Mouse (Mus musculus) neural tube, embryonic 12.5 days (tissue): ENCODE measurements around the gene Gclm. TPM values are rescaled to one million over a fixed set of nuclear protein-coding genes. Genes with fewer than 3 reads are reported as not detected.

ENCODE experiments used
- ATAC-seq: fragments of 200-750 bp; cut with Nextera tagmentation; 2 replicates; pipeline ENCODE4 v1.8.0; 2017; ENCODE audit warnings: low read depth, mild to moderate bottlenecking, moderate TSS enrichment, moderate library complexity; ENCODE audit not compliant: low FRiP score
- H3K27ac ChIP-seq: fragments of 300-500 bp; sonication (generic); 2 replicates; pipeline ENCODE4 v1.5.1; 2016
- H3K27me3 ChIP-seq: fragments of 300-500 bp; sonication (generic); replicated peaks from 2 replicates; pipeline ENCODE4 v1.6.1; 2016; ENCODE audit warnings: mild to moderate bottlenecking
- H3K36me3 ChIP-seq: fragments of 300-500 bp; sonication (generic); 2 replicates; pipeline ENCODE4 v1.6.1; 2016; ENCODE audit warnings: mild to moderate bottlenecking
- H3K4me1 ChIP-seq: fragments of 300-500 bp; sonication (generic); 2 replicates; pipeline ENCODE4 v1.6.1; 2016
- H3K4me2 ChIP-seq: fragments of 300-500 bp; sonication (generic); replicated peaks from 2 replicates; pipeline ENCODE4 v1.6.1; 2016; ENCODE audit warnings: mild to moderate bottlenecking
- H3K4me3 ChIP-seq: fragments of 300-500 bp; sonication (generic); 2 replicates; pipeline ENCODE4 v1.5.1; 2016
- H3K9ac ChIP-seq: fragments of 300-500 bp; sonication (generic); 2 replicates; pipeline ENCODE4 v1.6.1; 2016; ENCODE audit warnings: mild to moderate bottlenecking
- H3K9me3 ChIP-seq: fragments of 300-500 bp; sonication (generic); 2 replicates; pipeline ENCODE4 v1.6.1; 2016; ENCODE audit warnings: mild to moderate bottlenecking
- WGBS: fragments of 180-500 bp; shearing (Covaris S2); methylation state at CpG from one replicate; pipeline ENCODE4 v1.1.7; 2016; 5-methylcytosine and 5-hydroxymethylcytosine counted together
- polyA plus RNA-seq: library from polyadenylated mRNA; unstranded; fragments of >200 nt; fragmentation: Nextera tagmentation; extraction: Ambion mirVana; gene quantifications from 2 replicates; pipeline ENCODE4 v1.2.1, GENCODE M21; 2016

The Gclm gene
- 62.3 and 63.9 TPM in 2 replicates for polyA plus RNA-seq

DNA sequence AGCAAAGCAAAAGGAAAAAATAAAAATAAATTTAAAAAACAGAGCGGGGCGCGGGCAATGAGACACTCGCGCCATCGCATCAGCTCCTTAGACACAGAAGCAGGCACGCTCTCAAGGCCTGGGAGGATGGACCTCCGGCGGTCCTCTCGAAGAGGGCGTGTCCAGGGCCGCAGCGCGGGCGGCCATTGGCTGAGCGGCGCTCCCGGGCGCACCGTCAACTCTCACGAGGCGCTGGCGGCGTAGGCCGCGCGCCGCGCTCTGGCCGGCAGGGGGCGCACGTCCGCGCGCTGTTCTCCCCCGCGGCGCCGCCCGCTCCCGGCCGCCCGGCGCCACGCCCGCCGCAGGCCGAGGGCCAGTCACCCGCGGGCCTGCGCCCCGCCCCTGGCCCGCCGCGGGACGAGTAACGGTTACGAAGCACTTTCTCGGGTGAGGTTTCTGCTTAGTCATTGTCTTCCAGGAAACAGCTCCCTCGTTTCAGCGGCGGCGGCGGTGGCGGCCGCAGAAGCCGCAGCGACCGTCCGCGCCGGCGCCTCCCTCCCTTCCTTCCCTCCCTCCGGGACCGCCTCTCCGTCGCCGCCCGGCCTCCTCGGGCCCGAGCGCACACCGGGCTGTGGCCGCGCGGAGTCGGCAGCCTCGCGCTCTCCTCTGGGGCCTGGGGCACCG lies at the start of gene Gclm:
TSS of gene Gclm (plus strand) at position 343 of the 663 bp plus-strand sequence.
- no peaks in the 10 kb centered on the region for H3K9me3 ChIP-seq
- peak within 1 kb of the TSS; percentile 89 for H3K9ac ChIP-seq
- H3K36me3 ChIP-seq, result no peaks in the 10 kb centered on the region
- peak; percentile 99 for ATAC-seq
- H3K27ac ChIP-seq, result peak within 1 kb of the TSS; percentile 90
- WGBS, result under 1% methylated on average over 77 of the region's 90 CpGs
- H3K4me3 ChIP-seq, result peak within 1 kb of the TSS; percentile 92
- no peaks in the 10 kb centered on the region for H3K27me3 ChIP-seq
- peak within 1 kb of the TSS; percentile 73 for H3K4me2 ChIP-seq
- H3K4me1 ChIP-seq, result peaks cover 10% of the 10 kb centered on the region

DNA sequence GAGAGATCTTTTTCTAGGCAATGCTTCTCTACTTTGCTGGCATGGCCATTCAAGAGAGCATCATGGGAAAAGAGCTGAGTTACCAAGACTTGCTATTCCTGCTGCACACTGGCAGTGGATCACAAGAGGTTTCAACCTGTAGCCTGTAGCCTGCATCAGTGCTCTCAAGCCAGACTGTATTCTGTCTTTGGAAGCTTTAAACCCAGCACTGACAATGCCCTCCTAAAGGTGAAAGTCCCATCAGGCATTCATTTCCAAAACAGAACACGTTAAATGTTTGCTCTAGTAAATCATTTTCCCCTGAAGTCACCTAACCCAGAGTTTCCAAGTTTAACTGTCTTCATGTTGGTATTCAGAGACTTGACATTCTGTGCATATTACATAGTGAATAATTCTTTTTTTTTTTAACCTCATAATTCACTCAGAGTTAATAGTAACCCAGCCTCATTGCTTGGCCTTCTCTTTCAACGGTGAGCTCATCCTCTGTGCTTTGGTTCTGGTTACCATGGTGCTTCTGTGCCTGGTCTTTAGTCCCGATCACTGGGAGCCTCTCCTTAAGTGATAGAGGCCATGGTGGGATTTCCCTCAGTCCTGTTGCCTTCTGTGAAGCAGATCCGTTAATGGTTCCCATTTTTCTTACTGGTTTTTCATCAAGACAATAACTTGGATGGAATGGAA lies 48.6 kb upstream of the Gclm start:
- H3K4me3 ChIP-seq, result no peak overlapping the region
- no peak for ATAC-seq
- H3K9ac ChIP-seq, result no peak overlapping the region
- WGBS, result 66% methylated on average over 4 of the region's 4 CpGs
- H3K9me3 ChIP-seq, result no peaks in the 10 kb centered on the region
- no peaks in the 10 kb centered on the region for H3K4me1 ChIP-seq
- no peak overlapping the region for H3K4me2 ChIP-seq
- no peak overlapping the region for H3K27ac ChIP-seq
- no peaks in the 10 kb centered on the region for H3K27me3 ChIP-seq
- no peaks in the 10 kb centered on the region for H3K36me3 ChIP-seq

DNA sequence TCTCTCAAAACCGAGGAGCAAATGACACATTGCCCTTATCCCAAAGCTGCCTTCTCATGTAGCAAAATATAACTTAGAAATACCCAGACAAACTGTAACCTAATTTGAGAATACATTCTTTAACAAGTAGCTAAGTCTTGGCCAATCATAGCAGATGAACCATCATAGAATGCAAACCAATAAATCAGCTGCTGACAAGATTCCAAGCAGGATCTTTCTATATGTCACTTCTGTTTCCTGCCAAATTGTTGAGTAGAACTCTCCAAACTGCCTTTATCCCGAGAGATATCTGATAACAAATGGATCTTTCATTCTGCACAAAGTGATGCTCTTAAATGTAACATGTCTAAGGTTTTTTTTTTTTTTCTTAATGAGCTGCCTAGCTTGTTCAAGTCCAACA lies 46.8 kb upstream of the Gclm start:
- no peak overlapping the region for H3K4me3 ChIP-seq
- H3K36me3 ChIP-seq, result no peaks in the 10 kb centered on the region
- no peak overlapping the region for H3K4me2 ChIP-seq
- no peaks in the 10 kb centered on the region for H3K9me3 ChIP-seq
- H3K27me3 ChIP-seq, result no peaks in the 10 kb centered on the region
- 87% methylated on average over 2 of the region's 2 CpGs for WGBS
- H3K27ac ChIP-seq, result no peak overlapping the region
- H3K4me1 ChIP-seq, result no peaks in the 10 kb centered on the region
- no peak overlapping the region for H3K9ac ChIP-seq
- ATAC-seq, result no peak

DNA sequence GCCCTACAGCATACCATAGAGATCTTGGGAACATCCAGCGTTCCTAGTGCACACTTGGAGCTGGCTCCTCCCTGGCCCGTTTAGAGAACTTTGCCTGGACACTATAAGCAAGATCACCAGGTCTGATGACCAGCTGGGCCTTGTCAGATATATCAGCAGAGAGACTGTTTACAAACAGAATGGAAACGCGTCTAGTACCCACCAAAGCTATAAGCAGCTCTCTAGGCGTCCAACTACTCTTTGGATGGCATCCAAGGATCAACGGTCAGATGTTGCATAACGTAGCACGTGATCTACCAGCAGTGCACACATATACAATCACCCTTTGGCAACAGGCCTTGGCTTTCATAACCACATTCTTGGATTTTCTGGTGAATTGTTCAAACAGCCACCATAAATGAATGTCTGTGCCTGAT lies 46.4 kb upstream of the Gclm start:
- Histone ChIP-seq H3K27me3 (no peaks in the 10 kb centered on the region), H3K27ac (no peak overlapping the region), H3K9ac (no peak overlapping the region), H3K4me1 (no peaks in the 10 kb centered on the region), H3K4me3 (no peak overlapping the region), H3K4me2 (no peak overlapping the region), H3K9me3 (no peaks in the 10 kb centered on the region), H3K36me3 (no peaks in the 10 kb centered on the region)
- no peak for ATAC-seq
- 89% methylated on average over 8 of the region's 8 CpGs for WGBS

DNA sequence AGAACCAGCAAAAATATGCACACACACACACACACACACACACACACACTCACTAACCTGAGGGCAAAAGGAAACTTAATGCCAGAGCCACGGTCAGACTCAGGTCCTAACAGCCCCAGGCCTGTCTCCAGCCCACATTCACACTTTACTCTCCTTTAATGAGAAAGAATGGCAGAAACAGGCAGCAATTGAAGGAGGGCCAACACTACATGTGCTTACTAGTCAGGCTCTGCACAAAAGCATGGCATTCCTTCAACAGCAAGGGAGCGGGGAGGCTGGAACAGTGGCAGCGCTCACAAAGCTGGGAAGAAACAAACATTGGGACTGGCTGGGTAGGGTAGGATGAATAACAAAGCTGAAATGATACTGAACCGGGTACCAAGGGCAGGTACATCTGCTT lies 45.8 kb upstream of the Gclm start:
- no peak overlapping the region for H3K27ac ChIP-seq
- no peaks in the 10 kb centered on the region for H3K36me3 ChIP-seq
- ATAC-seq, result no peak
- H3K9me3 ChIP-seq, result no peaks in the 10 kb centered on the region
- H3K27me3 ChIP-seq, result no peaks in the 10 kb centered on the region
- H3K4me3 ChIP-seq, result no peak overlapping the region
- WGBS, result 76% methylated on average over 4 of the region's 4 CpGs
- H3K9ac ChIP-seq, result no peak overlapping the region
- no peaks in the 10 kb centered on the region for H3K4me1 ChIP-seq
- no peak overlapping the region for H3K4me2 ChIP-seq

DNA sequence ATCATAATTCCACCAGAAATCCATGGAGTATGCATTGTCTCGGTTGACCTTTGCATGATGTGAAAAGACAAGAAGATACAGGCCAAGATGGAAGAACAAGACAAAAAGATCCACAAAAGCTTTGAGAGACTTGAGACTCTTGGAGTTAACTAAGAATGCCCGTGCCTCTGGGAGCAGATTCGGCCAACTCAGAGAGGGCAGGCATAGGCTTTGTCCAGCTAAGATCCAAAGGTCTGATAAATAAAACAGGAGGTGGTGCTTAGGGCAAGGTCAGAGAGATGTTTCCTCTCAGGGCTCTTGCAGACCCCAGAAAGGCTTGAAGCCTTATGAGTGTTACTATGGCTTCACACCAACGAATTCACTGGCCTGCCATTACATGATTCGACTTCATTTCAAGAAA lies 45.3 kb upstream of the Gclm start:
- Histone ChIP-seq H3K9ac (no peak overlapping the region), H3K4me1 (no peaks in the 10 kb centered on the region), H3K4me3 (no peak overlapping the region), H3K27ac (no peak overlapping the region), H3K9me3 (no peaks in the 10 kb centered on the region), H3K4me2 (no peak overlapping the region), H3K36me3 (no peaks in the 10 kb centered on the region), H3K27me3 (no peaks in the 10 kb centered on the region)
- ATAC-seq, result no peak
- 86% methylated on average over 5 of the region's 5 CpGs for WGBS

DNA sequence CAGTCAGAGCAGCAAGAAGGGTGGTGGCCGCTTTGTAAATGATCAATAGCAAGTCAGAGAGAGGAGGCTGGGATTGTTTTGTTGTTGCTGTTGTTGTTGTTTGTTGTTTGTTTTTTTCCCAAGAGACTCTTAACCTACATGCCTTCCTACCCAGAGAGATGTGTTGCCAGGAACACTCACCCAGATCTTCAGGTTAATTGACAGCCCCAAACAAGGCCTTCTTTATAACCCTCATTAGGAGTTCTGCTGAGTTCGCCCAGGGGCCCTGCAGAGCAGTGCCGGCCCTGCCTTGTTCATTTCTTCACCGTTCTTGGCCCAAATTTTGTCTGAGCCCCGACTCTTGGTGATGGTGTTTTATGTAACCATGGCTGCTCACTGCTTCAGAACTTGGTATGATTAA lies 44.9 kb upstream of the Gclm start:
- Histone ChIP-seq H3K27ac (no peak overlapping the region), H3K27me3 (no peaks in the 10 kb centered on the region), H3K9me3 (no peaks in the 10 kb centered on the region), H3K4me1 (no peaks in the 10 kb centered on the region), H3K4me2 (no peak overlapping the region), H3K4me3 (no peak overlapping the region), H3K9ac (no peak overlapping the region), H3K36me3 (no peaks in the 10 kb centered on the region)
- no peak for ATAC-seq
- WGBS, result 35% methylated on average over 5 of the region's 5 CpGs

DNA sequence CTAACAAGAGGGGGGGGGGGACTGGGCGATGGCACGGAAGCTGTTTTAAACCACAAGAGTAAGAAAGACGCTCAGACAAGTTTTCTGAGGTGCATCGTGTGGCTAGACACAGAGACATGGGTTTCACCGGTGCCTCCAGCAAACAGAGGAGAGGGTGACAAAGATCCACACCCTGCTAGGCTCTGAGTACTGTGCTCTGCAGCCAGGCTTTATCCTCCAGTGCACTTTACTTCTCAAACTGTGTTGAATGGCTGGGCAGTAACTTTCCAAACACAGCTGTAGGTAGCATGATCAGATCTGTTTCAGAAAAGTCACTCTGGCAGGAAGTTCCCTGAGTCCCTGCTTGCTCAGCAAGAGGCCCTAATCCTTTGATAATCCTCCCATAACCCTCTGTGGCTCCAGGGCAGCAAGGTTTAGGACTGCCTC lies 43.0 kb upstream of the Gclm start:
- H3K4me1 ChIP-seq, result no peaks in the 10 kb centered on the region
- H3K36me3 ChIP-seq, result no peaks in the 10 kb centered on the region
- no peak overlapping the region for H3K4me2 ChIP-seq
- no peak overlapping the region for H3K27ac ChIP-seq
- no peak overlapping the region for H3K9ac ChIP-seq
- 47% methylated on average over 5 of the region's 5 CpGs for WGBS
- no peaks in the 10 kb centered on the region for H3K9me3 ChIP-seq
- no peak for ATAC-seq
- H3K4me3 ChIP-seq, result no peak overlapping the region
- H3K27me3 ChIP-seq, result no peaks in the 10 kb centered on the region

DNA sequence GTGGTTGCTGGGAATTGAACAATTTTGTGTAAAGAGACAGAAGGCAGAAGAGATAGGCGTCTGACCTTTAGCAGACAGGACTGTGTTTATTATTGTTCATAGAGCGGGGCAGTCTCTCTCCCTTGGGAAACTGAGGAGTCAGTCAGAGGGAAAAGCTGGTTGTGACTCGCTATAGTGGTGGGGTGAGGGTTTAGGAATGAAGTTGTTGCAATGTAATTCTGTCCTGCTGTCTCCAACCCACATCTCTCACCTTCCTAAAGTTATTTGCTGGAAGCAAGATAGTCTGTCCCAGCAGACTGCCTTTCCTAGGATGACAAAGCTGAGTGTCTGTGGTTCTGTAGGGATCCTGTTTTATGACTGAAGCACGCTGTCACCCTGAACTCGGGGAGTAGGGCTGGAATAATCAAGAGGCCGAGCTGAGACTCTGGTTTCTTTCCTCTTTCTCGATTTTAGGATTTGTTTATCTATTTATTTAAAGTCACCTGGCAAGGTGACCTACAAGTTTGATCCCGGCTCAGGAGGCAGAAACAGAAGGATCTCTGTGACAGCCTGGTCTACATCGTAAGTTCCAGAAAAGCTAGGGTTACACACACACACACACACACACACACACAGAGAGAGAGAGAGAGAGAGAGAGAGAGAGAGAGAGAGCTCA lies 41.6 kb upstream of the Gclm start:
- no peak overlapping the region for H3K9ac ChIP-seq
- H3K27me3 ChIP-seq, result no peaks in the 10 kb centered on the region
- no peak overlapping the region for H3K4me3 ChIP-seq
- no peaks in the 10 kb centered on the region for H3K36me3 ChIP-seq
- no peaks in the 10 kb centered on the region for H3K4me1 ChIP-seq
- ATAC-seq, result no peak
- H3K9me3 ChIP-seq, result no peaks in the 10 kb centered on the region
- H3K27ac ChIP-seq, result no peak overlapping the region
- WGBS, result 73% methylated on average over 9 of the region's 9 CpGs
- no peak overlapping the region for H3K4me2 ChIP-seq

DNA sequence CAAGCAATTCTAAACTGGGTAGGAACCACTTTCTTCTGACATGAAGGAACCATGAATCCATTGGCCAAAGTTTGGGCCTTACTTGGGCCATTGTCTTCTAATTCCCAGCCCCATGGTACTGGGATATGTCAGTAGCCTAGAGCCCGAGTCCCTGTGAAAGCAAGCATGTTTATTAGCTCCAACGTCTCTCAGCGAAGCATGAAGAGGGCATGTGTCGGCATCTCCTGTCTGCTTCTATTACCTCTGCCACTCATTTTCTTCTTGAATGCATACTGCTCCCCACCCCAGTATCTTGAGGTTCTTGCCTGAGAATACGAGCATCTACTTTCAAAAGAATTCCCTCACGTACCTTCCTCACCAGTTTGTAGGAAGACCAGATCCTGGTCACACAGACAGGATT lies 39.6 kb upstream of the Gclm start:
- H3K27me3 ChIP-seq, result no peaks in the 10 kb centered on the region
- H3K9ac ChIP-seq, result no peak overlapping the region

DNA sequence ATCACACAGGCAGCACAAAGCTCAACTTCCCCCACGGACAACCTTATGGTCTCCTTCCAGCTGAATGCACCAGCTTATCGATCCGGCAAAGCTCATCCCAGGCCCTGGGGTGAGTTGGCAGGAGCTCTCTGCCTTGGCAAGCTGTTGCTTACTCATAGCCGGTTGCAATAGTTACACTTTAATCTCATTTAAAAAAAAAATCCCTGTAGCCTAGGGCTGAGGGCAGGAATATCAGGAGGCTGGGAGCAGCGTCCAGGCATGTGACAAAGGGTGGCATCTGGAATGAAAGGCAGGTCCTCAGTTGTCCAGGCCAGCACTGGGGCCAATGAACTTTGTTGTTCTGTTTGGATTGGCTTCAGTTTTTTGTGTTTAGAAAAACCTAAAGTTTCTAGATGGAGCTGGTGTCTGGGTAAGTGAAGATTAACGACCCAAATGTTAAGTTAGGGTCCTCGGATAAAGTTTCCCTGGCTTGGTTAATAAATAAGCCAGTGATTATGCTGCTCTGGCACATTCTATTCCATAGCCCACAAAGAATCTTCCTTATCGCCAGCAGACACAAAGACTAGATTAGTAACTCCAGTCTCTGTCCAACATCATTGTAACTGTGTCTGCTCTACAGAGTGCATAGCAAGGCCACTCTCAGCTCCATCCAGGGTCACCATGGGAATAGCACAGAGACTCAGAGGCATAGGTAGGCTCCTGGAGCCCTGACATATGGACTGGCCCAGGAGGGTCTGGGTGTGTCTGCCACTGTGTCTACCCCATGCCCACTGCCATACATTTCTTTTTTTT lies 38.9 kb upstream of the Gclm start:
- H3K27ac ChIP-seq, result no peak overlapping the region

More for the DNA sequence above, 39.6 kb upstream of the Gclm start:
- no peak overlapping the region for H3K4me3 ChIP-seq
- H3K4me2 ChIP-seq, result no peak overlapping the region
- H3K36me3 ChIP-seq, result no peaks in the 10 kb centered on the region
- no peak overlapping the region for H3K27ac ChIP-seq
- WGBS, result 88% methylated on average over 6 of the region's 6 CpGs
- no peaks in the 10 kb centered on the region for H3K4me1 ChIP-seq
- H3K9me3 ChIP-seq, result no peaks in the 10 kb centered on the region
- no peak for ATAC-seq

DNA sequence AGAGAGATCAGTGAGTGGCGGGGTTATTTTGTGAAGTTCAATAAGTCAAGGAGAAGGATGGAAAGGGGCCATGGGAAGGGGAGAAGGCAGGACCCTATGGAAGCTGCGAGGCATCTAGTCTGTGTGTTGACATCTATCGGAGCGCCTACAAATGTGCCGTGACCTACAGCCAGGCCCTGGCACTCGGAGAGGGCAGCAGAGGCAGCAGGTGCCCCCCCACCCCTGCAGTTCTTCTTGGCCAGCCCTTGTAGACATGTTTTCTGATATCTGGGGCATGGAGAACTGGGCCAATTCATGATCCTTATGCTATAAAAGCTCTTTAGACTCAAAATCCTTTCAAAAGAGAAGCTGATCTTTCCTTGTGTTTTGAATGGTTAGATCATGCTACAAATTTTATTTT lies 37.6 kb upstream of the Gclm start:
- WGBS, result 82% methylated on average over 6 of the region's 6 CpGs
- no peaks in the 10 kb centered on the region for H3K27me3 ChIP-seq
- no peak for ATAC-seq

More for the DNA sequence above, 38.9 kb upstream of the Gclm start:
- Histone ChIP-seq H3K4me3 (no peak overlapping the region), H3K4me1 (no peaks in the 10 kb centered on the region), H3K27me3 (no peaks in the 10 kb centered on the region), H3K9ac (no peak overlapping the region), H3K4me2 (no peak overlapping the region), H3K36me3 (no peaks in the 10 kb centered on the region), H3K9me3 (no peaks in the 10 kb centered on the region)
- 69% methylated on average over 8 of the region's 8 CpGs for WGBS
- ATAC-seq, result no peak

More for the DNA sequence above, 37.6 kb upstream of the Gclm start:
- no peak overlapping the region for H3K4me3 ChIP-seq
- no peak overlapping the region for H3K4me2 ChIP-seq
- H3K27ac ChIP-seq, result no peak overlapping the region
- H3K9ac ChIP-seq, result no peak overlapping the region
- no peaks in the 10 kb centered on the region for H3K9me3 ChIP-seq
- no peaks in the 10 kb centered on the region for H3K4me1 ChIP-seq
- no peaks in the 10 kb centered on the region for H3K36me3 ChIP-seq
